Mouse (Mus musculus) cerebral cortex, adult 2 months (tissue): Measurements from ENCODE around the gene Tmco1.

ENCODE experiments used
- WGBS: fragments of 180-500 bp; shearing (Covaris S2); methylation state at CpG from one replicate; pipeline ENCODE4 v1.1.7; 2018; 5-methylcytosine and 5-hydroxymethylcytosine counted together

The Tmco1 gene

GRCm38 (mm10) chr1:167336398-167336797 lies 28.2 kb downstream of the Tmco1 start:
- 84% methylated on average over 3 of the region's 3 CpGs for WGBS

- WGBS, result 14% methylated on average over 12 of the region's 12 CpGs
Measured at GRCm38 (mm10) chr1:167337463-167338095, 29.4 kb downstream of the Tmco1 start.

DNA sequence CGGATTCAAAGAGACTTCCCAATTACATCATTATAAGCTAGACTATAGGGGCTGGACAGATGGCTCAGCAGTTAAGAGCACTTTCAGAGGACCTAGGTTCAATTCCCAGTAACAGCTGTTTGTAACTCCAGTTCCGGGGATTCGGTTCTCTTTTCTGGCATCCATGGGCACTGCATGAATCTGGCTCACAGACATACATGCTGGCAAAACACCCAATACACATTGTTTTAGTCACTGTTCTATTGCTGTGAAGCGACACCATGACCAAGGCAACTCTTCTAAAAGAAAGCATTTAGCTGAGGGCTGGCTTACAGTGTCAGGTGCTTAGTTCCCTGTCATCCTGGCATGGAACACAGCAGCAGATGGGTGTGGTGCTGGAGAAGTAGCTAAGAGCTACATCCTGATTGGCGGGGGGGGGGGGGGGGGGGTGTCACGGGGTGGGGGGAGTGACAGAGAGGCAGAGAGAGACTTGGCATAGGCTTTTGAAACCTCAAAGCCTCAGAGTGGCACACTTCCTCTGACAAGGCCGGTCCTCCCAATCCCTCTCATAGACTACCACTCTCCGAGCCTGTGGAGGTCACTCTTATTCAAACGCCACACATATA lies 31.1 kb downstream of the Tmco1 start:
- WGBS, result 54% methylated on average over 8 of the region's 9 CpGs

GRCm38 (mm10) chr1:167340111-167340787 lies 32.1 kb downstream of the Tmco1 start:
- WGBS, result 1% methylated on average over 47 of the region's 47 CpGs

DNA sequence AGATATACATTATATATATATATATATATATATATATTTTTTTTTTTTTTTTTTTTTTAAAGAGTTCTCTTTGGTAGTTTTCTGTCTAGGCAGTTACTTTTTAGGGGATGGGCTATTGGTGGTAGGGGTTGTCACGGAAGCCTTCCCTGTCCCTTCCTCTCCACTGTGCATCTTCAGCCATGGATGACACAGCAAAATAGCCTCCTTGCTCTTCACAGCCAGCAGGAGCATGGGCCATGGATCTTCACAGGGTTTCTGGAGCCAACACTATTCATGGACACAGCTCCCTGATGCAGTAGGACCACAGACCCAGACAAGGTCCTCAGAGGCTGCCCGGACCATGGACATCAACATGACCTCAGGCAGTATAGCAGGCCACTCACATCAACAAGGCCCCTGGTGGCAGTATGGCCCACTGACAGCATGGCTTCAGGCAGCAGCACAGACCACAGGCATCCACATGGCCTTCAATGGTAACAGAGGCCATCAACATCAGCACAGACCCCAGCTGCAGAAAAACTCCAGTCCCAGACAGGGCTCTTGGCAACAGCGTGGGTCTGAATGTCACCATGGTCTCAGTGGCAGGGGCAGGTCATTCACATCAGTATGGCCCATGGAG lies 32.8 kb downstream of the Tmco1 start:
- WGBS, result 95% methylated on average over 3 of the region's 3 CpGs

GRCm38 (mm10) chr1:167342831-167343230 lies 34.7 kb downstream of the Tmco1 start:
- 94% methylated on average over 10 of the region's 10 CpGs for WGBS

DNA sequence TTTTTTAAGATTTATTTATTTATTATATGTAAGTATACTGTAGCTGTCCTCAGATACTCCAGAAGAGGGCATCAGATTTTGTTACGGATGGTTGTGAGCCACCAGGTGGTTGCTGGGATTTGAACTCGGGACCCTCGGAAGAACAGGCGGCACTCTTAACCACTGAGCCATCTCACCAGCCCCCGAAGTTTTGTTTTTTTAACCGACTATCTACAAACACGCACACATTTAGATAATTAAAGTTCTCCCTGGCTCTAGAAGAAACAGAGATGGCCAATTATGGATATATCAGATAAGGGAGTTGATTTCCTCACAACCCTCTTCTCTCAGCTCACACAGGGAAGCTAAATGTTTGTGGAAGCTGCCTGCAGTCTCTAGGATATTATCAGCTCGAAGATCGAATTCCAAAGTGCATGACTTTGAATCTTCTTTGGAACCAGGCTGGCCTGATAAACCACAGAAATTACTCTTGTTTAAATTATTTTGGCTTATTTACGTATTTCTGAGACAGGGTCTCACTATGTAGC lies 37.9 kb downstream of the Tmco1 start:
- 96% methylated on average over 10 of the region's 10 CpGs for WGBS

- WGBS, result 70% methylated on average over 3 of the region's 3 CpGs
Measured at GRCm38 (mm10) chr1:167349206-167349605, 41.0 kb downstream of the Tmco1 start.

DNA sequence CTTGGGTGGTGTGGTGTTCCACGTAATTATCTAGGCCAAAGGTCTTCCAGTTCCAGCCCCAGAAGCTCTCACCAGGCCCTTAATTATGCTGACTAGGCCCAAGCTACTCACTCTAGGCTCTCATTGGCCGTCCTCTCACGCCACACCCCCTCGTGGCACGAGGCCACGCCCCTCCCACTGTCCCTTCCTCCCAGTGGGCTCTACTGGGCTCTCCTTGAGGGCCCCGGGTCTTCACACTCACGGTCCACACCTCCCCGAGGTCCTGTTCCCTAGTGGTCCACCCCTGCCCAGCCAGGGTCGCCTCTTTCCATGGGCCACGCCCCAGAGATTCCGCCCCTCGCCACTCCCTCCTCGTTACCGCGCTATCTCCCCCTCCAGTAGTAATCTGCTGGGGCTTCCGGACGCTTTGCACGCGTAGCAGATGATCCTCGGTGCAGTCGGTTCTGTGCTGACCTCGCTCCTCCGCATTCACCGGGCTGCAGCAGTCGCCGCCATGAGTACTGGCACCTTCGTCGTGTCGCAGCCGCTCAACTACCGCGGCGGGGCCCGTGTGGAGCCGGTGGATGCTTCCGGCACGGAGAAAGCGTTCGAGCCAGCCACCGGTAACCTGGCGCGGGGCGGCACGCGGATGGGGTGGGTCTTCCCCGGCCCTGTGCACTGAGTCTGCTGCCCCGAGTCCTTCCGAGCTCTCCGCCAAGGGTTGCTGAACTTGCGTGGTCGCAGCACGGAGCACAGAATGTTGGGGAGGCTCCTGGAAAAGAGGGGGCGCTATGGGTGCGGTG lies 41.8 kb downstream of the Tmco1 start, which contains the start of gene Aldh9a1:
Gene Aldh9a1, plus strand, starts transcription at position 177 of the 782 bp plus-strand sequence.
- under 1% methylated on average over 55 of the region's 55 CpGs for WGBS

- 36% methylated on average over 13 of the region's 13 CpGs for WGBS
Measured at GRCm38 (mm10) chr1:167350597-167351415, 42.6 kb downstream of the Tmco1 start.

GRCm38 (mm10) chr1:167352403-167352802 lies 44.2 kb downstream of the Tmco1 start:
- WGBS, result 86% methylated on average over 14 of the region's 14 CpGs

- WGBS, result 97% methylated on average over 9 of the region's 9 CpGs
Measured at GRCm38 (mm10) chr1:167357387-167357786, 49.2 kb downstream of the Tmco1 start.

GRCm38 (mm10) chr1:167358731-167359130 lies 50.6 kb downstream of the Tmco1 start:
- WGBS, result 72% methylated on average over 9 of the region's 9 CpGs

DNA sequence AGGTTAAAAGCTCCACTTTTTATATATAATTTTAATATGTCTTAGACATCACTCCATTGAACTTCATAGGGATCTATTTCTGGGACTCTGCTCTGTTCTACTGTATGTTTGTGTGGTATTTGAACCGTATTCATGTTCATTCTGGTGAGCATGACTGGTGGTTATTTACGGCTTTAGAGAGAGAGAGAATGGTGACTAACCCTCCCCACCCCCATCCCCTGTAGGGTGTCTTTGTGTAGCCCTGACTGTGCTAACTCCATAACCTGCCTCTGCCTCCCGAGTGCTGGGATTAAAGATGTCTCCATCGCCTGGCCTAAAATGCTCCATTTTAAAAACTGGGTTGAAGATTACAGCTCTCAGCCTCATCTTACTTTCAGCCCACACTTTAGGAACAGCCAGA lies 52.1 kb downstream of the Tmco1 start:
- 45% methylated on average over 4 of the region's 4 CpGs for WGBS

DNA sequence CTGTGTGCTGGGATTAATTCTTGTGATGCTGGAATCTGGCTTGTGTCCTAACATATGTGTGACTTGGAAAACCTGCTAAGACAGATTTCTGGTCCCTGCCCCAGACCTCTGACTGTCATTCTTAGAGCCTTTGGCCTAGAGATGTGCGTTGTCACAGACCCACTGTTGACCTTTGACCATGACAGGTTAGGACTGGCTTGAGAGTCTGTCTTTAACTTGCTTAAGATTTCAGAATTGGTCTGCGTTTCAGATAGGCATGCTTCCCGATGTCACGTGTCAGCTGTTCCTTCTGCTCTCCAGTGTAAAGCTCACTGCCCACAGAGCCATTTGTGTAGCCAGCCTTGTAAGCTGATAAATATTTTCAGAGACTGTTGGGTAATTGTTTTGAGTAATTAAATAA lies 54.6 kb downstream of the Tmco1 start:
- 83% methylated on average over 4 of the region's 4 CpGs for WGBS

GRCm38 (mm10) chr1:167363322-167363721 lies 55.1 kb downstream of the Tmco1 start:
- WGBS, result 68% methylated on average over 5 of the region's 5 CpGs

- 69% methylated on average over 7 of the region's 7 CpGs for WGBS
Measured at GRCm38 (mm10) chr1:167365808-167366207, 57.6 kb downstream of the Tmco1 start.

DNA sequence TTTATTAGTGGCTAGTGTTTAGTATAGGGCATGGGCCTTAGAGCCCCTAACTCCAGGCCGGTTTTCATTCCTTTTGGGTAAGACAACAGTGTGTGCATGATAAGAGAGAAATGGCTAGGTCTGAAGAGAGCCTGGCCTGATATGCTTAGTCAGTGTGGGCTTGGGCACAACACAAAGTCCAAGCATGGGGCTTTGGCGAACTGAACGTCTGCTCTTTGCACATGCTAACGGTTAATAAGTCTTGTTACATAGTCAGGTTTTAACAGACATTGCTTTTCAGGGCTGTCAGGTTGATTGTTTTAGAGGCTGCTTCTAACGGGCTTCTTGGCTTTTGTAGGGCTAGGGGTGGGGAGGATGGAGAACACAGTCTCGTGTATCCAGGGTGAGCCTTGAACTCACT lies 58.4 kb downstream of the Tmco1 start:
- 94% methylated on average over 6 of the region's 6 CpGs for WGBS

DNA sequence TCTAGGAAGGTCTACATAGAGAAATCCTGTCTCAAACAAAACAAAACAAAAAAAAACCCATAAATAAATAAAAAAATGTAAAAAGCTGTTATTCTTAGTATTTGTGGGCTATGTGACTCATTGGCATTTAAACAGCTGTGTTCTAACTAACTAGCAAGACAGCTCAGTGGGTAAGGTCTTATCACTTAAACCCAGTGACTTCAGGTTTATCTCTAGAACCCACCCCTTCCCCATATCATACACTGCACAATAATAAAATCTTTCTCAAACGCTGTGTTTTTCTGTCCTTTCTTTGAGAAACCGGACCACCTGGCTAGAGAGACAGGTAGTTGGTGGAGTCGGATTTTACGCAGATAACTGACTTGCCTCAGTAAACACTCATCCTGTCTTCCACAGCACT lies 59.8 kb downstream of the Tmco1 start:
- WGBS, result 95% methylated on average over 4 of the region's 4 CpGs

- WGBS, result 80% methylated on average over 7 of the region's 7 CpGs
Measured at GRCm38 (mm10) chr1:167368513-167368912, 60.3 kb downstream of the Tmco1 start.

GRCm38 (mm10) chr1:167369905-167370304 lies 61.7 kb downstream of the Tmco1 start:
- whole genome bisulfite sequencing, result 9% methylated on average over 7 of the region's 7 CpGs
